Mouse (Mus musculus): ENCODE measurements around the gene Tmem189.

GRCm38 (mm10) chr2:167651622-167652021 lies 38.0 kb downstream of the Tmem189 start:
- TF ChIP-seq CTCF (IDR thresholded peaks at IDR 0.05; ENCODE audit: low read depth) (no peak), EP300 (IDR thresholded peaks at IDR 0.05; ENCODE audit: low read depth) (no peak)

Measured in heart, postnatal 0 days (tissue).